Mouse (Mus musculus) liver, embryonic 13.5 days (tissue): ENCODE results near the gene Gltpd2. TPM values are rescaled to one million over a fixed set of nuclear protein-coding genes. Genes with fewer than 3 reads are reported as not detected.
"Not testable (repeated sequence)": the region's sequence is repeated elsewhere in the genome, so short reads cannot be mapped to it uniquely, and the experiment has no call there.

Experiments
- ATAC-seq: fragments of 200-750 bp; cut with Nextera tagmentation; 2 replicates; pipeline ENCODE4 v1.8.0; 2017; ENCODE audit warnings: low read depth, mild to moderate bottlenecking, moderate number of reproducible peaks, moderate library complexity
- DNase-seq: peaks from one replicate; pipeline ENCODE4 v3.0.0; 2022
- H3K27ac ChIP-seq: fragments of 300-500 bp; sonication (generic); 2 replicates; pipeline ENCODE4 v1.5.1; 2015; ENCODE audit warnings: moderate library complexity, mild to moderate bottlenecking, inconsistent platforms
- H3K27me3 ChIP-seq: fragments of 300-500 bp; sonication (generic); 2 replicates; pipeline ENCODE4 v1.6.1; 2015; ENCODE audit warnings: mild to moderate bottlenecking, inconsistent platforms
- H3K36me3 ChIP-seq: fragments of 300-500 bp; sonication (generic); 2 replicates; pipeline ENCODE4 v1.6.1; 2015; ENCODE audit warnings: mild to moderate bottlenecking, inconsistent platforms
- H3K4me1 ChIP-seq: fragments of 300-500 bp; sonication (generic); replicated peaks from 2 replicates; pipeline ENCODE4 v1.6.1; 2015; ENCODE audit warnings: inconsistent platforms
- H3K4me2 ChIP-seq: fragments of 300-500 bp; sonication (generic); 2 replicates; pipeline ENCODE4 v1.6.1; 2015; ENCODE audit warnings: inconsistent platforms, mild to moderate bottlenecking, moderate library complexity
- H3K4me3 ChIP-seq: fragments of 300-500 bp; sonication (generic); replicated peaks from 2 replicates; pipeline ENCODE4 v1.5.1; 2015; ENCODE audit warnings: mild to moderate bottlenecking, inconsistent platforms
- H3K9ac ChIP-seq: fragments of 300-500 bp; sonication (generic); 2 replicates; pipeline ENCODE4 v1.6.1; 2015; ENCODE audit warnings: mild to moderate bottlenecking, inconsistent platforms
- H3K9me3 ChIP-seq: fragments of 300-500 bp; sonication (generic); replicated peaks from 2 replicates; pipeline ENCODE4 v1.6.1; 2016; ENCODE audit warnings: inconsistent platforms
- WGBS: fragments of 180-500 bp; shearing (Covaris S2); methylation state at CpG from one replicate; pipeline ENCODE4 v1.1.7; 2015; ENCODE audit not compliant: insufficient replicate concordance; 5-methylcytosine and 5-hydroxymethylcytosine counted together
- polyA plus RNA-seq: library from polyadenylated mRNA; unstranded; fragments of >200 nt; fragmentation: Nextera tagmentation; extraction: Ambion mirVana; gene quantifications from 2 replicates; pipeline ENCODE4 v1.2.1, GENCODE M21; 2015

Gltpd2 gene
- 19.6 and 20.0 TPM in 2 replicates for polyA plus RNA-seq

- Histone ChIP-seq H3K27me3 (peaks cover 15% of the 10 kb centered on the region), H3K9me3 (no peaks in the 10 kb centered on the region), H3K36me3 (no peaks in the 10 kb centered on the region), H3K4me1 (peaks cover 33% of the 10 kb centered on the region), H3K4me2 (peak within 1 kb of the TSS; percentile 57), H3K9ac (peak within 1 kb of the TSS; percentile 58), H3K27ac (peak within 1 kb of the TSS; percentile 64), H3K4me3 (peak within 1 kb of the TSS; percentile 43)
- DNase-seq (no peak), ATAC-seq (peak; percentile 44)
- WGBS, result 60% methylated on average over 10 of the region's 10 CpGs
Observed at GRCm38 (mm10) chr11:70518923-70519322, at the start of gene Gltpd2. TSS of gene Gltpd2 (plus strand) at chr11:70519196.

- no peak overlapping the region for H3K27ac ChIP-seq
- peaks cover 30% of the 10 kb centered on the region for H3K27me3 ChIP-seq
- 48% methylated on average over 3 of the region's 3 CpGs for WGBS
- no peak overlapping the region for H3K4me2 ChIP-seq
- H3K9me3 ChIP-seq, result no peaks in the 10 kb centered on the region
- ATAC-seq (no peak), DNase-seq (no peak)
- H3K4me3 ChIP-seq, result no peak overlapping the region
- peaks cover 8% of the 10 kb centered on the region; the same call in 1 of the 2 replicates for H3K4me1 ChIP-seq
- no peaks in the 10 kb centered on the region for H3K36me3 ChIP-seq
- H3K9ac ChIP-seq, result no peak overlapping the region
Observed at GRCm38 (mm10) chr11:70469764-70470163, 49.2 kb upstream of the Gltpd2 start.

GRCm38 (mm10) chr11:70472716-70473115, 46.3 kb upstream of the Gltpd2 start:
- DNase-seq (no peak), ATAC-seq (no peak)
- no peak overlapping the region for H3K27ac ChIP-seq
- peaks cover 5% of the 10 kb centered on the region; the same call in 1 of the 2 replicates for H3K4me1 ChIP-seq
- H3K9ac ChIP-seq, result no peak overlapping the region
- H3K36me3 ChIP-seq, result no peaks in the 10 kb centered on the region
- H3K4me2 ChIP-seq, result no peak overlapping the region
- no peak overlapping the region for H3K4me3 ChIP-seq
- peaks cover 2% of the 10 kb centered on the region; the same call in 1 of the 2 replicates for H3K27me3 ChIP-seq
- no peaks in the 10 kb centered on the region for H3K9me3 ChIP-seq

GRCm38 (mm10) chr11:70473291-70473690, 45.7 kb upstream of the Gltpd2 start:
- not testable (repeated sequence) for H3K4me1 ChIP-seq, ATAC-seq, H3K9ac ChIP-seq, H3K4me3 ChIP-seq, H3K4me2 ChIP-seq, H3K27ac ChIP-seq, H3K36me3 ChIP-seq, DNase-seq, H3K27me3 ChIP-seq, H3K9me3 ChIP-seq
- 76% methylated on average over 5 of the region's 5 CpGs for WGBS

- ATAC-seq (no peak), DNase-seq (no peak)
- Histone ChIP-seq H3K36me3 (no peaks in the 10 kb centered on the region), H3K9me3 (no peaks in the 10 kb centered on the region), H3K9ac (no peak overlapping the region), H3K4me1 (peaks cover 3% of the 10 kb centered on the region; the same call in 1 of the 2 replicates), H3K27me3 (no peaks in the 10 kb centered on the region), H3K4me2 (no peak overlapping the region), H3K27ac (no peak overlapping the region), H3K4me3 (no peak overlapping the region)
- WGBS, result 65% methylated on average over 12 of the region's 12 CpGs
Observed at GRCm38 (mm10) chr11:70474872-70475534, 44.0 kb upstream of the Gltpd2 start.

- Histone ChIP-seq H3K9me3 (no peaks in the 10 kb centered on the region), H3K27ac (no peak overlapping the region), H3K4me2 (no peak overlapping the region), H3K4me3 (no peak overlapping the region), H3K36me3 (no peaks in the 10 kb centered on the region), H3K9ac (no peak overlapping the region), H3K27me3 (peaks cover 3% of the 10 kb centered on the region; the same call in 1 of the 2 replicates), H3K4me1 (no peaks in the 10 kb centered on the region)
- 38% methylated on average over 2 of the region's 2 CpGs for WGBS
- ATAC-seq, result no peak
- DNase-seq, result no peak
Observed at GRCm38 (mm10) chr11:70485498-70485897, 33.5 kb upstream of the Gltpd2 start.

GRCm38 (mm10) chr11:70487816-70488215, 31.2 kb upstream of the Gltpd2 start:
- Histone ChIP-seq H3K27ac (no peak overlapping the region), H3K36me3 (no peaks in the 10 kb centered on the region), H3K9me3 (no peaks in the 10 kb centered on the region), H3K27me3 (peaks cover 3% of the 10 kb centered on the region; the same call in 1 of the 2 replicates), H3K4me2 (no peak overlapping the region), H3K9ac (no peak overlapping the region), H3K4me3 (no peak overlapping the region), H3K4me1 (no peaks in the 10 kb centered on the region)
- 36% methylated on average over 4 of the region's 4 CpGs for WGBS
- ATAC-seq (no peak), DNase-seq (no peak)

- ATAC-seq (no peak), DNase-seq (no peak)
- WGBS, result 62% methylated on average over 3 of the region's 3 CpGs
- no peak overlapping the region; the same call in 1 of the 2 replicates for H3K27ac ChIP-seq
- H3K4me2 ChIP-seq, result no peak overlapping the region
- no peak overlapping the region for H3K9ac ChIP-seq
- no peaks in the 10 kb centered on the region for H3K36me3 ChIP-seq
- H3K27me3 ChIP-seq, result peaks cover 3% of the 10 kb centered on the region; the same call in 1 of the 2 replicates
- no peaks in the 10 kb centered on the region for H3K9me3 ChIP-seq
- H3K4me3 ChIP-seq, result no peak overlapping the region
- H3K4me1 ChIP-seq, result no peaks in the 10 kb centered on the region
Observed at GRCm38 (mm10) chr11:70489138-70489537, 29.9 kb upstream of the Gltpd2 start.

GRCm38 (mm10) chr11:70489684-70490083, 29.3 kb upstream of the Gltpd2 start:
- Histone ChIP-seq H3K4me2 (no peak overlapping the region), H3K36me3 (no peaks in the 10 kb centered on the region), H3K4me3 (no peak overlapping the region), H3K27me3 (peaks cover 3% of the 10 kb centered on the region; the same call in 1 of the 2 replicates), H3K9me3 (no peaks in the 10 kb centered on the region), H3K9ac (no peak overlapping the region), H3K4me1 (no peaks in the 10 kb centered on the region), H3K27ac (no peak overlapping the region)
- DNase-seq (no peak), ATAC-seq (no peak)
- WGBS, result 30% methylated on average over 6 of the region's 6 CpGs

GRCm38 (mm10) chr11:70499566-70500475, 19.2 kb upstream of the Gltpd2 start:
- Histone ChIP-seq H3K4me2 (no peak overlapping the region), H3K9me3 (no peaks in the 10 kb centered on the region), H3K36me3 (no peaks in the 10 kb centered on the region), H3K9ac (no peak overlapping the region), H3K4me3 (no peak overlapping the region), H3K27me3 (no peaks in the 10 kb centered on the region), H3K27ac (no peak overlapping the region), H3K4me1 (peaks cover 2% of the 10 kb centered on the region)
- DNase-seq (no peak), ATAC-seq (no peak)
- WGBS, result 59% methylated on average over 14 of the region's 14 CpGs

- ATAC-seq (no peak), DNase-seq (no peak)
- H3K4me2 ChIP-seq, result no peak overlapping the region
- no peaks in the 10 kb centered on the region for H3K36me3 ChIP-seq
- no peak overlapping the region for H3K27ac ChIP-seq
- H3K4me1 ChIP-seq, result peaks cover 9% of the 10 kb centered on the region
- WGBS, result 81% methylated on average over 1 of the region's 1 CpGs
- no peaks in the 10 kb centered on the region for H3K27me3 ChIP-seq
- H3K4me3 ChIP-seq, result no peak overlapping the region
- no peak overlapping the region for H3K9ac ChIP-seq
- no peaks in the 10 kb centered on the region for H3K9me3 ChIP-seq
Observed at GRCm38 (mm10) chr11:70500476-70500812, 18.6 kb upstream of the Gltpd2 start.
